Mouse (Mus musculus) liver, embryonic 16.5 days (tissue): Measurements from ENCODE around the gene Efcab2. TPM values are rescaled to one million over a fixed set of nuclear protein-coding genes. Genes with fewer than 3 reads are reported as not detected.
A peak's percentile ranks its signal among the peaks of the same experiment; 100 is the strongest.

Experiments
- ATAC-seq: fragments of 200-750 bp; cut with Nextera tagmentation; 2 replicates; pipeline ENCODE4 v1.8.0; 2017; ENCODE audit warnings: low read depth, mild to moderate bottlenecking, moderate number of reproducible peaks, moderate library complexity
- H3K27ac ChIP-seq: fragments of 300-500 bp; sonication (generic); 2 replicates; pipeline ENCODE4 v1.5.1; 2014; ENCODE audit warnings: mild to moderate bottlenecking, low read length
- H3K27me3 ChIP-seq: fragments of 300-500 bp; sonication (generic); 2 replicates; pipeline ENCODE4 v1.6.1; 2014; ENCODE audit warnings: low read depth, low read length, mixed read lengths; ENCODE audit not compliant: control insufficient read depth, insufficient read depth
- H3K36me3 ChIP-seq: fragments of 300-500 bp; sonication (generic); 2 replicates; pipeline ENCODE4 v1.6.1; 2014; ENCODE audit warnings: mild to moderate bottlenecking; ENCODE audit not compliant: control insufficient read depth, insufficient read depth
- H3K4me1 ChIP-seq: fragments of 300-500 bp; sonication (generic); 2 replicates; pipeline ENCODE4 v1.6.1; 2014; ENCODE audit warnings: low read depth, low read length, mixed read lengths; ENCODE audit not compliant: control insufficient read depth
- H3K4me2 ChIP-seq: fragments of 300-500 bp; sonication (generic); 2 replicates; pipeline ENCODE4 v1.6.1; 2014; ENCODE audit warnings: low read depth, low read length, mixed read lengths
- H3K4me3 ChIP-seq: fragments of 300-500 bp; sonication (generic); 2 replicates; pipeline ENCODE4 v1.5.1; 2014; ENCODE audit warnings: low read depth, mild to moderate bottlenecking, low read length
- H3K9ac ChIP-seq: fragments of 300-500 bp; sonication (generic); 2 replicates; pipeline ENCODE4 v1.6.1; 2014; ENCODE audit warnings: low read depth, low read length
- H3K9me3 ChIP-seq: fragments of 300-500 bp; sonication (generic); replicated peaks from 2 replicates; pipeline ENCODE4 v1.6.1; 2016; ENCODE audit warnings: low read length; ENCODE audit not compliant: control insufficient read depth
- WGBS: fragments of 180-500 bp; shearing (Covaris S2); extraction: QIAGEN DNeasy Blood & Tissue Kit; methylation state at CpG from one replicate; pipeline ENCODE4 v1.1.7; 2014; ENCODE audit not compliant: insufficient replicate concordance; 5-methylcytosine and 5-hydroxymethylcytosine counted together
- polyA plus RNA-seq: library from polyadenylated mRNA; unstranded; fragments of >200 nt; fragmentation: Nextera tagmentation; extraction: Ambion mirVana; gene quantifications from 2 replicates; pipeline ENCODE4 v1.2.1, GENCODE M21; 2015

Efcab2 gene
- polyA plus RNA-seq, 1 experiment from 2014 or later, result 1.9 TPM

GRCm38 (mm10) chr1:178372681-178373080 lies 33.2 kb upstream of the Efcab2 start:
- Histone ChIP-seq H3K27me3 (no peaks in the 10 kb centered on the region), H3K36me3 (no peaks in the 10 kb centered on the region), H3K9ac (no peak overlapping the region), H3K4me2 (no peak overlapping the region), H3K4me1 (peaks cover 26% of the 10 kb centered on the region), H3K4me3 (no peak overlapping the region), H3K9me3 (no peaks in the 10 kb centered on the region), H3K27ac (no peak overlapping the region)
- 65% methylated on average over 4 of the region's 4 CpGs for WGBS
- no peak for ATAC-seq

GRCm38 (mm10) chr1:178375381-178375780 lies 30.5 kb upstream of the Efcab2 start:
- Histone ChIP-seq H3K4me3 (no peak overlapping the region), H3K9ac (no peak overlapping the region), H3K4me1 (peaks cover 12% of the 10 kb centered on the region), H3K4me2 (no peak overlapping the region), H3K27ac (no peak overlapping the region), H3K36me3 (no peaks in the 10 kb centered on the region), H3K9me3 (no peaks in the 10 kb centered on the region), H3K27me3 (no peaks in the 10 kb centered on the region)
- ATAC-seq, result no peak

DNA sequence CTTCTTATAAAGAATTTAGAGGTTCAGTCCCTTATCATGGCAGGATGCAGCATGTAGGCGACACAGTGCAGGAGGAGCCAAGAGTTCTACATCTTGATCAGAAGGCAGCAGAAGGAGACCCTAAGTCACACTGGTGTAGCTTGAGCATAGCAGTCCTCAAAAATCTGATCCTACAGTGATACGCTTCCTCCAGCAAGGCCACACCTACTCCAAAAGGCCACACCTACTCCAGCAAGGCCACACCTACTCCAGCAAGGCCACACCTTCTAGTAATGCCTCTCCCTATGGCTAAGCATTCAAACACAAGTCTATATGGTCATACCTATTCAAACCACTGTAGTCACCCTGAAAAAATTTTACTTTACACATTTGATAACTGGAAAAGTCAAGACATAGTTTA lies 29.8 kb upstream of the Efcab2 start:
- Histone ChIP-seq H3K4me3 (no peak overlapping the region), H3K27ac (no peak overlapping the region), H3K36me3 (no peaks in the 10 kb centered on the region), H3K4me2 (no peak overlapping the region), H3K4me1 (peaks cover 11% of the 10 kb centered on the region), H3K9me3 (no peaks in the 10 kb centered on the region), H3K27me3 (no peaks in the 10 kb centered on the region), H3K9ac (no peak overlapping the region)
- peak; percentile 80 for ATAC-seq
- 44% methylated on average over 2 of the region's 2 CpGs for WGBS

DNA sequence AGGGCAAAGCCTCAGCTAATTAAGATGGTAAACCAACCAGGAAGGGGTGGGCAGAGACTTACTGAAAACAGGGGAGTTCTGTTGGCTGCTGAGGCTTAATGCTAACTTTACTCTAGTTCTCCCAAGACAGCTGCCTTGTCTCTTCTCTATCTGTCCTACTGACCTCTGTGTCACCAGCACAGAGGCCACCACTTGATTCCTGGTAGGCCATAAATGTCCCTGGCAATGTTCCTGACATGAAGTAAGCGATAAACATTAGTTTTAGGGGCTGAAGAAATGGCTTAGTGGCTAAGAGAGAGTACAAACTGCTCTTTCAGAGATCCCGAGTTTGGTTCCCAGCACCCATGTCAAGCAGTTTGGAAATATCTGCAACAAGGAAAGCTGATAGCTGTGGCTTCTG lies 29.0 kb upstream of the Efcab2 start:
- 58% methylated on average over 2 of the region's 2 CpGs for WGBS
- ATAC-seq, result no peak
- no peak overlapping the region for H3K4me3 ChIP-seq
- H3K36me3 ChIP-seq, result no peaks in the 10 kb centered on the region
- no peak overlapping the region for H3K4me2 ChIP-seq
- no peak overlapping the region for H3K27ac ChIP-seq
- no peak overlapping the region for H3K9ac ChIP-seq
- H3K9me3 ChIP-seq, result no peaks in the 10 kb centered on the region
- peaks cover 11% of the 10 kb centered on the region for H3K4me1 ChIP-seq
- no peaks in the 10 kb centered on the region for H3K27me3 ChIP-seq

- Histone ChIP-seq H3K9ac (no peak overlapping the region), H3K4me3 (no peak overlapping the region), H3K27ac (no peak overlapping the region), H3K36me3 (no peaks in the 10 kb centered on the region), H3K9me3 (no peaks in the 10 kb centered on the region), H3K4me2 (no peak overlapping the region), H3K4me1 (peaks cover 5% of the 10 kb centered on the region), H3K27me3 (no peaks in the 10 kb centered on the region)
- peak; percentile 73 for ATAC-seq
- 25% methylated on average over 3 of the region's 3 CpGs for WGBS
Measured at GRCm38 (mm10) chr1:178378115-178378514, 27.8 kb upstream of the Efcab2 start.

- WGBS, result 68% methylated on average over 1 of the region's 1 CpGs
- Histone ChIP-seq H3K36me3 (no peaks in the 10 kb centered on the region), H3K4me2 (no peak overlapping the region), H3K9me3 (no peaks in the 10 kb centered on the region), H3K4me3 (no peak overlapping the region), H3K27ac (no peak overlapping the region), H3K4me1 (peaks cover 3% of the 10 kb centered on the region), H3K9ac (no peak overlapping the region), H3K27me3 (no peaks in the 10 kb centered on the region)
- no peak for ATAC-seq
Measured at GRCm38 (mm10) chr1:178379224-178379623, 26.7 kb upstream of the Efcab2 start.

DNA sequence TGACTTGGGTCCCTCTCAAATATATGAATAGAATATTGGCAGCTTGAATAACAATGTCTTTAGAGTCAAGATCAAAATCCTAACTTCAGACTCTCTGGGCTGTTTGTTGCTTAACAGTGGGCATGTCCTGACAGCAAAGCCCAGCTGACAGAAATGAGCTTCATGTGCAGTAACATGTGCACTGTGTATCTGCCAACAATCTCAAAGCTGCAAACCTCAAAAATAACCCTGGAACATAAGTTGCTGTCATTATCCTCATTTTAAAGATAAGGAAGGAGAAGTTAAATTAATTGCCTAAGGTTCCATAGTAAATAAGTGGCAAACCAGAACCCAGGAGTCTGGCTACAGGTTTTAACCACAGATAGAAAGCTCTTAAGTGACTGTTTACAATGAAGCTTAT lies 23.7 kb upstream of the Efcab2 start:
- no peak for ATAC-seq
- Histone ChIP-seq H3K4me2 (no peak overlapping the region), H3K4me1 (peaks cover 3% of the 10 kb centered on the region), H3K9ac (no peak overlapping the region), H3K27me3 (no peaks in the 10 kb centered on the region), H3K36me3 (no peaks in the 10 kb centered on the region), H3K4me3 (no peak overlapping the region), H3K9me3 (no peaks in the 10 kb centered on the region), H3K27ac (no peak overlapping the region)

- Histone ChIP-seq H3K27ac (no peak overlapping the region), H3K4me1 (no peaks in the 10 kb centered on the region), H3K9ac (no peak overlapping the region), H3K27me3 (no peaks in the 10 kb centered on the region), H3K36me3 (no peaks in the 10 kb centered on the region), H3K4me3 (no peak overlapping the region), H3K4me2 (no peak overlapping the region), H3K9me3 (no peaks in the 10 kb centered on the region)
- ATAC-seq, result no peak
- 69% methylated on average over 4 of the region's 4 CpGs for WGBS
Measured at GRCm38 (mm10) chr1:178388802-178389201, 17.1 kb upstream of the Efcab2 start.

GRCm38 (mm10) chr1:178389401-178389800 lies 16.5 kb upstream of the Efcab2 start:
- H3K27ac ChIP-seq, result no peak overlapping the region
- WGBS, result 54% methylated on average over 2 of the region's 2 CpGs
- no peaks in the 10 kb centered on the region for H3K27me3 ChIP-seq
- no peak overlapping the region for H3K4me2 ChIP-seq
- ATAC-seq, result no peak
- no peaks in the 10 kb centered on the region for H3K9me3 ChIP-seq
- no peak overlapping the region for H3K4me3 ChIP-seq
- no peak overlapping the region for H3K9ac ChIP-seq
- no peaks in the 10 kb centered on the region for H3K36me3 ChIP-seq
- no peaks in the 10 kb centered on the region for H3K4me1 ChIP-seq

GRCm38 (mm10) chr1:178392970-178393369 lies 12.9 kb upstream of the Efcab2 start:
- no peak for ATAC-seq
- Histone ChIP-seq H3K4me1 (no peaks in the 10 kb centered on the region), H3K27me3 (no peaks in the 10 kb centered on the region), H3K4me2 (no peak overlapping the region), H3K9me3 (no peaks in the 10 kb centered on the region), H3K36me3 (no peaks in the 10 kb centered on the region), H3K27ac (no peak overlapping the region), H3K9ac (no peak overlapping the region), H3K4me3 (no peak overlapping the region)
- 32% methylated on average over 5 of the region's 5 CpGs for WGBS
